Mouse (Mus musculus): ENCODE results near the gene Gm49396.

Gene Gm49396

DNA sequence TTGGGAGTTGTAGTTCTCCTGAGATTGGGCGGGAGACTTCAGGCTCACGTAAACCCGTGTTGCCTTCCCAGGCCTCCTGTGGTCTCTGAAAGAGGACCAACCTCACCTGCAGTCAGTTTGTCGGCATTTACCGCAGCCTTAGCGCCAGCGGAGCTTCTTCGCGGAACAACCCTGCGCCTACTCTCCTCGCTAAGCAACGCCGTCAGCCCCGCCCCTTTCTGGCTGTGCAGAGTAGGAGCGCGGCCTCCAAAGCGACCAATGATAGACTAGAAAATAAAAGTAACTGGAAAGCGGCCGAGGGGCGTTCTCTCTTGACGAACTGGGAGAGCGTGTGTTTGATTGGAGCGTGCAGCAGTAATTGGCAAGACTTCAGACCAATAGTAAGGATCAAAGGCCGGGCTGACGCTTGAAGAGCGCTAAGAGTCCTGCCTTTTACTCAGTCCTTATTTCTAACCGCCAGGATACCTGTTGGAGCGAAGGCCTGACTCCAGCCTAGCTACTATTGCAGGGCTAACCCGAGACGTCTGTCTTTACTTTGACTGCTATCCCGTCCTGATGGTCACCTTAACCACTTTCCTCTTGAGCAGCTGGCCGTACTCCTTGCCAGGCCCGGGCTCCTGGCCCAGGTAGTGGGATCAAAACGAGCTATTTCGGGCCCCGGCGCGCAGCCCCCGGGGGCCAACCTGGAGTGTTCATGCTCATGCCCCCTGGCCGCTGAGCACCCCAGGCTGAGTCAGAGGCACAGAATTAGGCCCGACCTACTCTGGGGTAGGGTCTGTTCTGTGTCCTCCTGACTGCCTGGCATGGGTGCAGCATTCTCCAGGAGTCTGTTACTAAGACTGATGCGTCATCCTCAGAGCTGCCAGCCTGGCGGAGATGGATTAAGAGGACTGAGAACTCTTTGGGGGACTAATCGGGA, 10.8 kb upstream of the Gm49396 start, which contains the start of the genes Hspb6 and Proser3:
Gene Hspb6 (plus strand): TSS at position 77 of the 919 bp plus-strand sequence.
Gene Proser3 (minus strand): TSS at position 198 of the 919 bp plus-strand sequence.
- DNase-seq (ENCODE audit: low read depth, low spot score) = peak; percentile 93

- no peak for DNase-seq (ENCODE audit: low read depth, low spot score)
These were observed 10.0 kb upstream of the Gm49396 start for GRCm38 (mm10) chr7:30553021-30553589.

DNA sequence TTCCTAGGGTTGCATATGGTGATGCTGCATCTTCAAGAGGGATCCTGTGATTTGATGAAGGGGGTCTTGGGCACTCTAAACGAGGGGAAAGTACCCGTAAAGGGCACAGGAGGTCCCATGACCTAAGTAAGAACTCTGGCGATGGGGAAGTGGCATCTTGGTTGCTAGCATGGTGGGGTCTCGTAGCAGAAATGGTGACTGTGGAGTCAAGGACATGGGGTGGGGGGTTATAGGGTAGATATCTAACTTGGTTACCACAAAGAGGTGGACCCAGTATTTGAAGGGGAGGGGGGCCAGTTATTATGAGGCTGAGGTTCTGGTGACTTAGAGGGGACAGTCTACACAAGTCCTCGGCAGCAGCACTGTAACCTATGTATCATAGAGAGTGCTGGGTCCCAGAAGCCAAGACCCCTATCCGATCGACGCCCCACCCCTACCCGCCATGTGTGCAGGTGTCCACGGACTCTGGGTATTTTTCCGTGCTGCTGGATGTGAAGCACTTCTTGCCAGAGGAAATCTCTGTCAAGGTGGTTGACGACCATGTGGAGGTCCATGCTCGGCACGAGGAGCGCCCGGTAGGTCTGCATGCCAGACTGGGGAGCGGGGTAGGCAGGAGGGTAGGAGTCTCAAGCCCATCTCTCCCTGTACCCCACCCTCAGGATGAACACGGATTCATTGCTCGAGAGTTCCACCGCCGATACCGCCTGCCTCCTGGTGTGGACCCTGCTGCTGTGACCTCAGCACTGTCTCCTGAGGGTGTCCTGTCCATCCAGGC, 9.1 kb upstream of the Gm49396 start:
- no peak for DNase-seq (ENCODE audit: low read depth, low spot score)

DNA sequence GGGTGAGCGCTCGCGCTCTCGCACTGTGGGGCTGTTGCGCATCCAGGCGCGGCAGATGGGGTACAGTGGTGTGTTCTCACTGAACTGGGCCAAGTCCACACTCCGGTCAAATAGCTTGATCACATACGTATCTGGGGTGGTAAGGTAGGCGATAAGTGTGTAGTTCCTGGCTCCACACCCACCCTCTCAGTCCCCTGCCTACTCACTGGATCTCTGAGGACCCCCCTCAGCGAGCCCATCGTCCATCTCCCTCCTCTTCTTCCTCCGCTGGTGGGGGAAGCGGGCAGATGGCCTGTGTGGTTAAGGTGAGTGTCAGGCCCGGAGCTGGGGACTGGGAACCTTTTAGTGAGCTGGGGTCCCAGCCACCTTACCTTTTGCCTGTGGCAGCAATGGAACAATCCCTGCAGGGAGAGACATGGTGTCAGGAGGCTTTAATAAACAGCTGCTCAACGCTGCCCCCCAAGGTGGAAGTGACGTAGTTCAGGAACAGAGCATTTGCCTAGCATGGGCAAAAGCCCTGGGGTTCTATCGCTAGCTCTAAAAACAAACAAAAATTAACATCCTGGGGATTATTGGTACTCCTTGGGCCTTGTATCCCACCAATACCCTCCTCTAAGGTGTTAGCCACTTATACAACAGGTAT, 6.1 kb upstream of the Gm49396 start:
- no peak for DNase-seq (ENCODE audit: low read depth, low spot score)

GRCm38 (mm10) chr7:30557901-30558514, 5.1 kb upstream of the Gm49396 start:
- no peak for DNase-seq (ENCODE audit: low read depth, low spot score)

DNA sequence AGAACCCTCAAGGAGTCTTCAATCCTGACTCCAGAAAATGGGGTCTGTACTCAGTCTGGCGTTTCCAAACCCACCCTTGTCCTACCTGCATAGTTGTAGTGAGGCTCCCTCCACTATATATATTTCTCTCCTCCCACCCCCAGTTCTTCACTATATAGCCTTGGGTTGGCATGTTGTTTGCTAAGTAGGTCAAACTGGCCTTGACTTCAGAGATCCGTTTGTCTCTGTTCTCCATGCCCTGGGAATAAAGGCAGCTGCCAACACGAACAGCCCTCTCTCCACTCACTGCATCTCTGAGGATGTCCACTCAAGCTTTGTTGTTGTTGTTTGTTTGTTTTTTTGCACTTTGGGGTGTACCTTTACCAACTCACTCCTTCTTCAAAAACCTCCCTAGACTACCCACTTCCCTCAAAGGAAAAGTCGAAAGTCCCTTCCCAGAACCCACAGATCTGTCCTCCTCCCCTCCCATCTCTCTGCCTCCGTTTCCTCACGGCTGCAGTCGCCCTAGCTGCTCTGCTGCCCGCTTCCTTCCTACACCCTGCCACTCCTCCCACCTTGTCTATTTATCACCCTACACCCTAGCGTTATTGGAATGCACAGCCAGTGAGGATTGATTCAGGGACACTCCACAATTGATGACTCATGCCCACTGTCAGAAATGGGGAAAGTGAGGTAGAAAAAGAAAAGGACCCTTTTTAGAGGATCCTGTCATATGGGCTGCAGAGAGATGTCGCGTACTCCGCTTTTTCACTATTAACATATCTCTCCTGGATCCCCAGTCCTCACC, 4.3 kb upstream of the Gm49396 start:
- no peak for DNase-seq (ENCODE audit: low read depth, low spot score)

DNA sequence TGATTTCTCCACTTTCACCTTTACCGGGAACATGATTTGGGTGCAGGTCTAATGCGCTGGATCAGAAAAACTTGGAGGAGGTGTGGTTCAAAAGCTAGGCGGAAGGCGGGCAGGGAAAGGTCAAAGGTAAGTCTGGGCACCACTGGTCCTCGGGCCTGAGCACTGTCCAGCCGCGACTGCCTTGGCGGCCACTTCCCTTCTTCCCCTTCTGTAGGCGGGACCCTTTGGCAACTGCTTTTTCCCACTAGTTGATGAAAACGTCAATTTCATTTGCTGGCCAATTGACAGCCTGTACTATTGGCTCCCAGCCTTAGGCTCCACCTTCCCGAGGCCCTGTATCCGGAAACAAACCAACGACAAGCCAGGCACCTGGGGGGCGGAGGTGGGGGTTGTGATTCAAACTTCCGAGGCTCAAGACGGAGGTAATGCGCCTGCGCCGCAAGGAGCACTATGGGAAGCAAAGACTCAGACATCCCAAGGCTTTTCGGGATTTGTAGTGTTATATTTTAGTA, 3.6 kb upstream of the Gm49396 start, which contains the start of gene Lin37:
Gene Lin37 (minus strand): TSS at position 396 of the 512 bp plus-strand sequence.
- DNase-seq (ENCODE audit: low read depth, low spot score) = peak; percentile 93

- DNase-seq (ENCODE audit: low read depth, low spot score) = no peak
These were observed 2.8 kb upstream of the Gm49396 start for GRCm38 (mm10) chr7:30560296-30560695.

GRCm38 (mm10) chr7:30562526-30563116, 523 bp upstream of the Gm49396 start:
- DNase-seq (ENCODE audit: low read depth, low spot score) = no peak

DNA sequence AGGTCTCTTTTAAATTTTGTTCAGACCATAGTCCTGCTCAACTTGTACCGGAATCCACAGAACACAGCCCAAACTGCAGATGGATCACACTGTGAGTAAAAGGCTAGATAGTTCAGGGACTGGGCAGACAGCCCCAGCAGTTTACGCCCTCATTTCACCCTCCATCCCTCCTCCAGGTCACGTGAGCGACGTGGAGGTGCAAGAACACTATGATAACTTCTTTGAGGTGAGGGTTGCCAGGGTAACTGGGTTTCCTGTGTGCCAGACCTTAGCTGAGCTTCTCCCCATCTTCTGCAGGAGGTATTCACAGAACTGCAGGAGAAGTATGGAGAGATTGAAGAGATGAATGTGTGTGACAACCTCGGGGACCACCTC, 749 bp downstream of the Gm49396 start:
- DNase-seq (ENCODE audit: low read depth, low spot score) = no peak

DNA sequence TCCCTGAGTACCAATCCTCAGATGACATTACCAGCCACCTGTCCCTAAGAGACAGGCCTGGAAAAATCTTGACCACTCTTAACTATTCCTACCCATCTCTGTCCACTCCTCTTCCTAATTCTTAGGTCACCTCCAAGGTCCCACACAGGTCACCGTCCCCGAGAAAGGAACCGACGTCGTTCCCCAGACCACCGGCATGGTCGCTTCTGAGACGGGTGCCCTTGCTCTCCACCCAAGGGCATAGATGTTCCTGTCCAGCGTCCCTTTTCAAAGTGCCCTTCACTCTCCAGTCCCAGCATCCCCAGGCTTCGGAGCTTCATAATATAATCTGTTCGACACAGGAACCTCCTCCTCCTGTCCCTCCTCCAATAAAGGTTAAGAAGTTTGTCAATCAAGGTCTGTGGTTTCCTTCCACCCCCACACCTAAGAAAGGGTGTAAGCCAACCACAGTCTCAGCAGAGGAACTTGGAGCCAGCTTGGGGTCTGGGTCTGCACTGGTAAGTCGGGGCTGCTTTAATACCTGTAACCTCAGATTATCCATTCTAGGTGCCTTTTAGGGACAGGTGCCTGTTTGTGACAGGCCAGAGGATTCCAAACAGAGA, 1.9 kb downstream of the Gm49396 start, which contains the start of gene Igflr1:
Gene Igflr1 (plus strand): TSS at position 458 of the 602 bp plus-strand sequence.
- DNase-seq (ENCODE audit: low read depth, low spot score) = no peak

- no peak for DNase-seq (ENCODE audit: low read depth, low spot score)
These were observed 2.9 kb downstream of the Gm49396 start for GRCm38 (mm10) chr7:30566033-30566432.

GRCm38 (mm10) chr7:30567555-30567954, 4.4 kb downstream of the Gm49396 start:
- DNase-seq (ENCODE audit: low read depth, low spot score) = no peak

DNA sequence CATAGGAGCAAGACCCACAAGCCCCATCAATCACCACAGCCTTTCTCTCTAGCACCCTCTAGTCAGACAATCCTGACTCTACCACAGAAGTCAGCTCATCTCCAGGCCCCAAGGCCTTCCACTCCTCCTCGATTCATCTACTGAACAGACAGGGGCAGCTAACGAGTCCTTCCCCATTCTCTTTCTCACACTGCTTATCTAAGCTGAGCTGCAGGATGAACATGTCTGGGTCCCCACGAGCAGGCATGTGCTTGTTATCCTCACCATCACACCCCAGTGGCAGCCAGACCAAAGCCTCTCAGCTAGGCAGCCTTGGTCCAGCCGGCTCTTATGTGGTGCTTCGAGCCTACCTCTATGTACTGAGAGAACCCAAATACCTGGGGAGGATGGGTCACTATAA, 9.2 kb downstream of the Gm49396 start:
- DNase-seq (ENCODE audit: low read depth, low spot score) = no peak

GRCm38 (mm10) chr7:30572969-30573368, 9.8 kb downstream of the Gm49396 start:
- DNase-seq (ENCODE audit: low read depth, low spot score) = no peak

- DNase-seq (ENCODE audit: low read depth, low spot score) = no peak
These were observed 16.8 kb downstream of the Gm49396 start for GRCm38 (mm10) chr7:30579950-30580349.

DNA sequence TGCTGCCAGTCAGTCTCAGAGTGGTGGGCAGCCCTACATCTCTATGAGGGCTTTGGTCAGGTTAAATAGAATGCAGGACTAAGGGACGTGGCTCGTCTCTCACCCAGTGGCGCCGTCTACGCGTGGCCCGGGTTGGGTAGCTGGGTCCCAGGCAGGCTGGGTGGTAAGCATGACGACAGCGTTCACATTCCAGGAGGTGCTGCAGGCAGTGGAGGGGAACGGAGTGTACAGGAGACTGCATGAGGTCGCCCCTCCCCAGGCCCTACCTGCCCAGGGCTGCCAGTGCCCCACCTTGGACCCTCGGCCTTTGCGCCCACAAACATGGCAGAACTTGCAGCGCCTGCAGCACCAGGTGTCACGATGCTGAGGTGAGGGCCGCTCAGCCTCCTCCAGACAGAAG, 18.4 kb downstream of the Gm49396 start:
- no peak for DNase-seq (ENCODE audit: low read depth, low spot score)

DNA sequence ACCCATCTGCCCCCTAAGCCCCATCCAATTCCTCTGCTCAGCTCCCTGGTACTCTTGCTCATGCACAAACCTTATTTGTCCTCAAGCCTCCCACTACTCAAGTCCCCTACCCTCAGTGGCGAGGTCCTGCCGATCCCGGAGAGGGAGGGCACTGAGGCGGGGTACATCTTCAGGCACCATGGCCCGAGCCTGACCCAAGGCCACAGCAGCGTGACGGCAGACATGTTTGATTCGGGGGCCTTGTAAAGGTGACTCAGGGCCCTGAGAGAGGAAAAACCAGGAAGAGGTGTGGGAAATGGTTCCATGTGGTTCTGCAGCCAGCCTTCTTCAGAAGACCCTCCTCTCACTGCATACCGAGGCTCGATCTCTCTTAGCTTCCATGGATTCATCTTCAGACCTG, 21.2 kb downstream of the Gm49396 start:
- no peak for DNase-seq (ENCODE audit: low read depth, low spot score)

DNA sequence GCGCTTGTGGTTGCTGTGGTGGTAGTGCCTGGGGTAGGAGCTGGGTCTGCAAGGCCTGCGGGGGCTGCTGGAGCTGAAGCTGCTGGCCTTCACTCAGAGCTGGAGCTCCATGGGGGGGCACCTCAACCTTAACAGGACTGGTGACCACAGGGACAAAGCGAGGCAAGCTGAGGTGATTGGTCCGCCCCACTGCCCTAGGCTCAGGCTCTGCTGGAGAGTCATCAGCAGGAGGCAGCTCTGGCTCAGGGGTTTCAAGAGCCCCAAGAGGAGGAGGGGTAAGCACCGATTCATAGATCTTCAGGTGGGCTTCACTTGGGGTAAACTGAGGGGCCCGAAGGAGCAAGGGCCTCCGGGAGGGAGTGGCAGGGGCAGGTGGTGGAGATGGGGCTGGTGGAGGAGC, 22.0 kb downstream of the Gm49396 start:
- DNase-seq (ENCODE audit: low read depth, low spot score) = no peak
